Mouse (Mus musculus) left cerebral cortex, adult 11 months (tissue): ENCODE measurements at regions not wholly inside any gene's neighbourhood (a gene's known extent, or its start where the extent isn't known, plus 50 kb on each side); places are given as distances from the start of the nearest gene placed in this dataset.

Experiments used
- DNase-seq: peaks from one replicate; pipeline ENCODE4 v3.0.0; 2022; ENCODE audit warnings: low spot score

DNA sequence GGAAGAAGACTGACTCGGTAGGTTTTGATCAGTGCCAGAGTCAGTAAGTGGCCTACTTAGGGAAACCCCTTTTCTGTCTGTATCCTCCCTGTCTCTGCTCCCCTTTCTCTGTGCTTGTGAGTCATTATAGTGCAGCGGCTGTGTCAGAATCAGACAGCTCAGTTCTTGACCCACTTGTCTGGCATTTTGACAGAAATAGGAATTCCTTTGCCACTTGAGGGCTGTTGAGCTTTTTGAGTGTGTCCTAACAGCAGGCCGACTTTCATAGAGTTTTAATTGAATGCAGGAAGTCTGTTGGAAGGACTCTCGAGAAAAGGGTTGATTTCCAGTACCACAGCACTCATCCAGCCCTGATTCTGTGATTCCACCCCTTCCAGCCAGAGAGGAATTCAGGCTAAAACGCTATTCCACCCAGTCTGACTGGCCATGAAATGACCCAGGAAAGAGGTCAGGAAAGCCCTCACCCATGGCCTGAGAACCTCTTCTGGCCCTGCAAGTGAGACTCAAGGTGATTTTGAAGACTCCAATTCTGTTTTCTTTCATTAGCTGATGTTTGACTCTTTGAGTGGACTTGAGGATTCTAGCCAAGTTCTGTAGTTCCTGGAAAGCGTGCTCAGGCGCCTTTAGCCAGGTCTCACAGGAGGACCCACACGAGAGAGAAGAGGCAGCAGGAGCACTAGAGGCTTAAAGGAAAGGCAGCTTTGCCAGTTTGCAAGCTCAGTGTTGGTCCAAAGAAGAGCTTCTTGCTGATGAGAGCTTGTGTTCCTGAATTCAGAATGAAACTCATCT, 95.6 kb upstream of the Opcml start:
- DNase-seq, result no peak

DNA sequence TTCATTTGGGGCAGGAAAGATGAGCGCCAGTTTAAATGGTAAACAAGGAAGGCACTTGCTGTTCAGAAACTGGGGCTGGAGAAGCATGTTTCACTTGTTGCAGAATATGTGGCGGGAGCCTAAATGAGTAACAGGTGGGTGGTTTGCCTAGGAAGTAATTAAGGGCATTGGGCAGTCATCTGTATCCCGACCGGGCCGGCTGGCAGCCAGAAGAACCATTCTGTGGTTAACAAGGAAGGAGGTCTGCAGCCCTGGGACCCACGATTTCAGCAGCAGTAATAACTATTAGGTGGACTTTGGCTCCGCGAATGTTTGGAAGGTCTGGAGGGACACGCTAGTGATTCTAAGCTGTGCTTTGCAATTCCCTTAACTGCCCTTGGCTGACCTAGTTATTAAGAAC, 89.0 kb upstream of the Opcml start:
- no peak for DNase-seq

DNA sequence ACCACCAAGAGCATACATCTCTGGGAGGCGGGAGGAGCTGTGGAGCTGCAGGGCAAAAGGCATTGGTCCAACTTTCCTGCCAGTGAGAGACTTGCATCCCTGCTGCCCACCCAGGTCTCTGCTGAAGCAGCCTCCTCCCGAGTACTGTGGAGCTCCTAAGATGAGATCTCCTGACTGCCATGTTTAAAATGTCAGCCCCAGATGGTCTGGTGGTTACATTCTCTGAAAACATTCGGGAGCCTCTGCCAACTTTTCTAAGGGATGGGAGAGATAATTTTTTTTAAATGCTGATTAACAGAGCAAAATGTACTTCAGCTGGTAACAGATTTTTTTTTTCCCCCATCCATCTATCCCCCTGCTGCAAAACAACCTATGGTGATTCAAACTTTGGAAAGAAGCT, 88.4 kb upstream of the Opcml start:
- DNase-seq, result no peak

DNA sequence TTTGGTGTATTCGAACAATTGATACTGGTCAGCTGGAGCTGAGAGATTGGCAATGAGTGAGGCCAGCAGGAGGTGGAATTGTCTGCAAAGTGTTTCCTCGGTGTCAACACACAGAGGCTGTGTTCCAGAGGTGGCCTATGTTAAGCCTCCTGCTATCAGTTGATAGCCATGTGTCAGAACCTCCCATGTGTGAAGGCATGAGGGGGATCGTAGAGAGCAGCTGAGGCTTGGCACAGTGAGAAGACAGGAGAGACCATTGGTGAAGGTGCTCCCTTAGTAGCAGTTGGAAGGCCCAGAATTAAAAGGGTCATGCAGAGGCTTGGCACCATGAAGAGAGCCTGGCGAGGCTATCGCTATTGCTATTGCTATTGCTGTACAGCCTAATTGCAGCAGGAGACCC, 86.6 kb upstream of the Opcml start:
- DNase-seq, result no peak

DNA sequence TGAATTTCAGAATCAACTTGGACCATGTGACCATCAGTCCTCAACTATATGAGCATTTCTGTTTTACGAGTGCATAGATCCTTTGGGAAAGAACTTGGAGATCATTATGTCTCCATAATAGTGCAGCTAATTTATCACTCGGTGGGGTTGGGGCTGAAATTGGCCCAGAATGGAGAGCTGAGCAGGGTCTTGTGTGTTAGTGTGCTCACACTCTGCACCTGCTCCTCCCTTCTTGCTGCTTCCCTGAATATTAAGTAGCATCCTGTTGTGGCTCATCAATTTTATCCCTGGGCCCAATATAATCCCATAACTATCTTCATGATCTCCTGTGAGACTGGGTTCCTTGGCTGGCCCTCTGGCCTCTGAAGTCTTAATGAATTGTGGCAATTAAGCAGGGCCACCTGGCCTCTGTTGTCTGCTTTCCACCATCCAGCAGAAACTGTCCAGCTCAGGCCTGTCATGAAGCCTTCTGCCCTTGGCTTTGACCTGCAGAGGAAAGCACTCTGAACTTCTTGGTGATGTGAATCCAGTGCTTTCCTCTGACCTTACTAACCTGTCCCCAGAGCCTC, 66.7 kb upstream of the Opcml start:
- no peak for DNase-seq

DNA sequence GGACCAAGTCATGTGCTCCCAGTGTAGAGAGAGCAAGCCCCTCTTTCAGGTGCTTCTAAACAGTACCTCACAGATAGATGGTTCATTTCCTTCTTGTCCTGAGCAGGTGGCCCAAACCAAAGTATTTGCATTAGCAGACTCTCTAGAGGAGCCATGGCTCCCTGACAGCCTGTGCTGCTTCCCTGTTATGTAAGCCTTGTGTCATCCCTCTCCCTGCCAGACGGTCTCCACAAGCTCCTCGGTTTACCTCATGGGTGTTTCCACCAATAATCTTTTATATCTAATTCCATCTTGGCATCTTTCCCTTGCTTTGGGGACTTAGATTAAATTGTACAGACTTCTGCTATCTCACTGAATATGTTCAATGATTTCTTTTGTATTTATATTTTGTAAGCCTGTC, 66.0 kb upstream of the Opcml start:
- DNase-seq, result peak; percentile 17

DNA sequence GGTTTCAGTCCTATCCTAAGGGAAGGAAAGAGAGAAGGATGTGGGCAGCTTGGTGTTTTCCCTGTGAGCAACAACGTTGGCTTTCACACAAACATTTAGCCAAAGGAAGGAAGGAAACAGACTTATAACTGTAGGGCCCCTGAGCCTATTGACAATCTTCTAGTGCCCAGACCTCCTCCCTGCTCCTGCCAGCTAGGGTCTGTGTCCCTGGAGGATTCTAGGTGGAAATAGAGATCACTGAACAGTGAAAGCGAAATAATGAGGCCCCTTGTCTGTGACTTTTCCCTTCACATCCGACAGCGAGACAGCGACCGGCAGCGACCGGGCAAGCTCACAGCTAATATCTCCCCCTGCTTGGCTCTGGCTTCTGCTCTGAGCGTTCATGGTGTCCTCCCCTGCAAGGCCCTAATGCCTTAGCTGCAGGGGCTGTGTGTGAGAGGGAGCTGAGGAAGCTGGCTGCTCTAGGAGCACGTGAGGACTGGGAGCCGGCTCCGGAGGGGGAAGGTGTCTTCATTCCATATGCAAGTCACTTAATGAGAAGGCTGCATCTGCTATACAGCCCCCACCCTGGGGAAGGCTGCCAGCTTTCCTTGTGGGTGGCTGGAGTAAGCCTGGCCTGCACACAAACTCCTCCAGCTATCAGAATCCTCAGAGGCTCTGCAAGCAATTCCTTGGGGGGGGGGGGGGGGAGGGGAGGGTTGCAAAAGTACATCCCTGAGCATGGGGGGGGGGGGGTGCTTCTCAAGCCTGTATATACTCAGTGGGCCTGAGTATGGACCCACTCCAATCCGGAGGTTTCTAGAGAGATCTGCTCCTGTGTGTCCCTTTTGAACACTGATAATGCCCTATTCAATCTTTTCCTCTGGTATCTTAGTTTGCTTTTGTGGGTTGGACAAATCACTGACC, 61.7 kb upstream of the Opcml start:
- DNase-seq, result peak; percentile 74

GRCm38 (mm10) chr9:27729558-27729889, 61.1 kb upstream of the Opcml start:
- DNase-seq, result no peak

- no peak for DNase-seq
These were observed 51.3 kb upstream of the Opcml start for GRCm38 (mm10) chr9:27739287-27739686.
